Mouse (Mus musculus) adrenal gland, adult 2 months (tissue): ENCODE results near the gene Hbb-bh1. TPM values are rescaled to one million over a fixed set of nuclear protein-coding genes. Genes with fewer than 3 reads are reported as not detected.
A peak's percentile ranks its signal among the peaks of the same experiment; 100 is the strongest.
"Not testable (repeated sequence)": the region's sequence is repeated elsewhere in the genome, so short reads cannot be mapped to it uniquely, and the experiment has no call there.

Experiments used
- DNase-seq: peaks from one replicate; pipeline ENCODE4 v3.0.0; 2021
- polyA plus RNA-seq: library from polyadenylated mRNA; depleted of rRNA; stranded (reverse); fragments of >200 nt; gene quantifications from 2 replicates; pipeline ENCODE4 v1.2.3, GENCODE M21; 2012; rRNA removed
- total RNA-seq, 2 experiments: library from RNA; stranded (reverse); gene quantifications; 2 replicates each; pipeline ENCODE4 v1.2.3; 2021

Gene Hbb-bh1
- total and polyA plus RNA-seq, 3 experiments = not detected

GRCm38 (mm10) chr7:103812174-103812573 is 30.8 kb downstream of the Hbb-bh1 start:
- no peak for DNase-seq

- DNase-seq = no peak
These were observed 31.6 kb downstream of the Hbb-bh1 start for GRCm38 (mm10) chr7:103811223-103811845.

- no peak for DNase-seq
These were observed 32.2 kb downstream of the Hbb-bh1 start for GRCm38 (mm10) chr7:103810746-103811145.

GRCm38 (mm10) chr7:103810296-103810695 is 32.7 kb downstream of the Hbb-bh1 start:
- no peak for DNase-seq

GRCm38 (mm10) chr7:103809801-103810155 is 33.2 kb downstream of the Hbb-bh1 start:
- DNase-seq = no peak

GRCm38 (mm10) chr7:103808971-103809800 is 33.8 kb downstream of the Hbb-bh1 start:
- DNase-seq = no peak

- not testable (repeated sequence) for DNase-seq
These were observed 34.8 kb downstream of the Hbb-bh1 start for GRCm38 (mm10) chr7:103808120-103808519.

GRCm38 (mm10) chr7:103806856-103807255 is 36.1 kb downstream of the Hbb-bh1 start:
- peak; percentile 10 for DNase-seq

- DNase-seq = no peak
These were observed 50.1 kb downstream of the Hbb-bh1 start for GRCm38 (mm10) chr7:103792669-103793388.

- DNase-seq = no peak
These were observed 51.2 kb downstream of the Hbb-bh1 start, which contains the start of gene Olfr67 for GRCm38 (mm10) chr7:103791721-103792120. TSS of gene Olfr67 (minus strand) at chr7:103791821.

Other genes with a start within 250 kb of the Hbb-bh1 start
Only the 30 nearest of the 32 such genes appear.
- not detected for gene Olfr620, start 230.6 kb downstream of the Hbb-bh1 start, total RNA-seq
- not detected in 2 replicates for gene Olfr620, start 230.6 kb downstream of the Hbb-bh1 start, polyA plus RNA-seq
- not detected for gene Olfr622, start 200.5 kb downstream of the Hbb-bh1 start, total RNA-seq
- not detected in 2 replicates for gene Olfr622, start 200.5 kb downstream of the Hbb-bh1 start, polyA plus RNA-seq
- gene Olfr623, start 179.5 kb downstream of the Hbb-bh1 start, total RNA-seq = not detected
- not detected in 2 replicates for gene Olfr623, start 179.5 kb downstream of the Hbb-bh1 start, polyA plus RNA-seq
- gene Olfr624, start 172.0 kb downstream of the Hbb-bh1 start, total RNA-seq = not detected
- not detected in 2 replicates for gene Olfr624, start 172.0 kb downstream of the Hbb-bh1 start, polyA plus RNA-seq
- gene Olfr625-ps1, start 160.4 kb downstream of the Hbb-bh1 start, total RNA-seq = not detected
- not detected in 2 replicates for gene Olfr625-ps1, start 160.4 kb downstream of the Hbb-bh1 start, polyA plus RNA-seq
- not detected for gene Olfr243, start 128.5 kb downstream of the Hbb-bh1 start, total RNA-seq
- not detected in 2 replicates for gene Olfr243, start 128.5 kb downstream of the Hbb-bh1 start, polyA plus RNA-seq
- not detected for gene Olfr628, start 112.8 kb downstream of the Hbb-bh1 start, total RNA-seq
- gene Olfr628, start 112.8 kb downstream of the Hbb-bh1 start, polyA plus RNA-seq = not detected in 2 replicates
- gene Olfr629, start 98.2 kb downstream of the Hbb-bh1 start, total RNA-seq = not detected
- gene Olfr629, start 98.2 kb downstream of the Hbb-bh1 start, polyA plus RNA-seq = not detected in 2 replicates
- not detected for gene Olfr630, start 85.8 kb downstream of the Hbb-bh1 start, total RNA-seq
- not detected in 2 replicates for gene Olfr630, start 85.8 kb downstream of the Hbb-bh1 start, polyA plus RNA-seq
- gene Olfr69, start 71.6 kb downstream of the Hbb-bh1 start, total RNA-seq = not detected
- gene Olfr69, start 71.6 kb downstream of the Hbb-bh1 start, polyA plus RNA-seq = not detected in 2 replicates
- not detected for gene Olfr68, start 63.5 kb downstream of the Hbb-bh1 start, total RNA-seq
- not detected in 2 replicates for gene Olfr68, start 63.5 kb downstream of the Hbb-bh1 start, polyA plus RNA-seq
- gene Olfr67, start 51.3 kb downstream of the Hbb-bh1 start, total RNA-seq = not detected
- gene Olfr67, start 51.3 kb downstream of the Hbb-bh1 start, polyA plus RNA-seq = not detected in 2 replicates
- 100 to 1,000 TPM; 120 to 218 TPM for gene Hbb-bt, start 29.2 kb downstream of the Hbb-bh1 start, total RNA-seq
- 48.3 and 61.8 TPM in 2 replicates for gene Hbb-bt, start 29.2 kb downstream of the Hbb-bh1 start, polyA plus RNA-seq
- gene Hbb-bs, start 15.1 kb downstream of the Hbb-bh1 start, total RNA-seq = 1,000 to 10,000 TPM; 1,531 to 2,097 TPM
- 569 and 814 TPM in 2 replicates for gene Hbb-bs, start 15.1 kb downstream of the Hbb-bh1 start, polyA plus RNA-seq
- gene Hbb-bh2, start 2.6 kb downstream of the Hbb-bh1 start, total RNA-seq = not detected
- gene Hbb-bh2, start 2.6 kb downstream of the Hbb-bh1 start, polyA plus RNA-seq = not detected in 2 replicates
- gene Hbb-y, start 10.1 kb upstream of the Hbb-bh1 start, total RNA-seq = not detected
- gene Hbb-y, start 10.1 kb upstream of the Hbb-bh1 start, polyA plus RNA-seq = not detected in 2 replicates
- gene Olfr66, start 43.1 kb upstream of the Hbb-bh1 start, total RNA-seq = not detected
- not detected in 2 replicates for gene Olfr66, start 43.1 kb upstream of the Hbb-bh1 start, polyA plus RNA-seq
- gene Olfr64, start 51.3 kb upstream of the Hbb-bh1 start, total RNA-seq = not detected
- not detected in 2 replicates for gene Olfr64, start 51.3 kb upstream of the Hbb-bh1 start, polyA plus RNA-seq
- gene Olfr65, start 60.3 kb upstream of the Hbb-bh1 start, total RNA-seq = not detected
- not detected in 2 replicates for gene Olfr65, start 60.3 kb upstream of the Hbb-bh1 start, polyA plus RNA-seq
- not detected for gene Olfr631, start 85.7 kb upstream of the Hbb-bh1 start, total RNA-seq
- not detected in 2 replicates for gene Olfr631, start 85.7 kb upstream of the Hbb-bh1 start, polyA plus RNA-seq
- not detected for gene Olfr632, start 91.2 kb upstream of the Hbb-bh1 start, total RNA-seq
- not detected in 2 replicates for gene Olfr632, start 91.2 kb upstream of the Hbb-bh1 start, polyA plus RNA-seq
- gene Olfr633, start 101.3 kb upstream of the Hbb-bh1 start, total RNA-seq = not detected
- gene Olfr633, start 101.3 kb upstream of the Hbb-bh1 start, polyA plus RNA-seq = not detected in 2 replicates
- gene Olfr635, start 128.0 kb upstream of the Hbb-bh1 start, total RNA-seq = not detected
- not detected in 2 replicates for gene Olfr635, start 128.0 kb upstream of the Hbb-bh1 start, polyA plus RNA-seq
- not detected for gene Olfr638, start 155.6 kb upstream of the Hbb-bh1 start, total RNA-seq
- not detected in 2 replicates for gene Olfr638, start 155.6 kb upstream of the Hbb-bh1 start, polyA plus RNA-seq
- gene Olfr639, start 174.1 kb upstream of the Hbb-bh1 start, total RNA-seq = not detected
- not detected in 2 replicates for gene Olfr639, start 174.1 kb upstream of the Hbb-bh1 start, polyA plus RNA-seq
- gene Olfr640, start 182.4 kb upstream of the Hbb-bh1 start, total RNA-seq = not detected
- not detected in 2 replicates for gene Olfr640, start 182.4 kb upstream of the Hbb-bh1 start, polyA plus RNA-seq
- not detected for gene Olfr641, start 192.3 kb upstream of the Hbb-bh1 start, total RNA-seq
- not detected in 2 replicates for gene Olfr641, start 192.3 kb upstream of the Hbb-bh1 start, polyA plus RNA-seq
- gene Olfr642, start 209.5 kb upstream of the Hbb-bh1 start, total RNA-seq = not detected
- gene Olfr642, start 209.5 kb upstream of the Hbb-bh1 start, polyA plus RNA-seq = not detected in 2 replicates
- not detected for gene 4930516K23Rik, start 218.3 kb upstream of the Hbb-bh1 start, total RNA-seq
- not detected in 2 replicates for gene 4930516K23Rik, start 218.3 kb upstream of the Hbb-bh1 start, polyA plus RNA-seq
- gene Olfr644, start 228.7 kb upstream of the Hbb-bh1 start, total RNA-seq = not detected
- not detected in 2 replicates for gene Olfr644, start 228.7 kb upstream of the Hbb-bh1 start, polyA plus RNA-seq